Mouse (Mus musculus) heart, embryonic 10.5 days (tissue): ENCODE data around the gene Tmprss7. TPM values are rescaled to one million over a fixed set of nuclear protein-coding genes. Genes with fewer than 3 reads are reported as not detected.

Source experiments
- polyA plus RNA-seq: library from polyadenylated mRNA; unstranded; fragments of >200 nt; fragmentation: Nextera tagmentation; extraction: Ambion mirVana; gene quantifications from 2 replicates; pipeline ENCODE4 v1.2.1, GENCODE M21; 2016

The Tmprss7 gene
- polyA plus RNA-seq, 1 experiment from 2014 or later, result not detected

Other genes starting within 250 kb of the Tmprss7 start
- gene Gm609, start 200.7 kb downstream of the Tmprss7 start, polyA plus RNA-seq, result not detected in 2 replicates
- gene Gm17783, start 161.6 kb downstream of the Tmprss7 start, polyA plus RNA-seq, result not detected in 2 replicates
- not detected in 2 replicates for gene Slc9c1, start 158.3 kb downstream of the Tmprss7 start, polyA plus RNA-seq
- 0.28 TPM in 1 of 2 replicates, not detected in the other for gene Gcsam, start 83.3 kb downstream of the Tmprss7 start, polyA plus RNA-seq
- gene BC016579, start 39.6 kb downstream of the Tmprss7 start, polyA plus RNA-seq, result 0.15 and 0.29 TPM in 2 replicates
- gene Tagln3, start 30.9 kb upstream of the Tmprss7 start, polyA plus RNA-seq, result 23.3 and 24.1 TPM in 2 replicates
- gene Abhd10, start 49.3 kb upstream of the Tmprss7 start, polyA plus RNA-seq, result 31.4 and 34.1 TPM in 2 replicates